Mouse (Mus musculus): ENCODE measurements around the gene Nr2c2ap. TPM values are rescaled to one million over a fixed set of nuclear protein-coding genes. Genes with fewer than 3 reads are reported as not detected.

Nr2c2ap gene
- polyA plus RNA-seq, 1 experiment from 2014 or later = 30.1 TPM

DNA sequence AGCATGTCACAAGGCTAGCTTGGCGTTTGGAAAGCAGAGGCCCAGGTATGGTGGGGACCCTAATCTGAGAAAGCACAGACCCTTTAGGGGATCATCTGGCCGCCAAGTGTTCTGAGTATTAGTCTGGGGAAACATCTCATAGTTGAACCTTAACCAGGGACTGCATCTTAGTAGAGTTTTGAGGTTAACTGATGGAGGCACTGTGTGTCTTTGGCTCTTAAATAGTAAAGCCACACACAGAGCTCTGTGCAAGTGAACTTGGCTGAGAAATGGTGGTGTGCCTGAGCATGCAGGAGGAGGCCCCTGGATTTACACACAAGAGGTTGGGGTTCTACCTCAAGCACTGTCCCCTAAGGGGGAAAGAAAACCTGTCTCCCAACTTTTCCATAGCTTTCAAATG is 47.1 kb downstream of the Nr2c2ap start:
- peaks cover 33% of the 10 kb centered on the region; the same call in 1 of the 2 replicates for H3K36me3 ChIP-seq (ENCODE audit: insufficient read depth, low read length)
- H3K4me1 ChIP-seq (replicated peaks; ENCODE audit: insufficient read depth, low read length) = no peaks in the 10 kb centered on the region
- H3K4me2 ChIP-seq (ENCODE audit: low read length) = no peak overlapping the region
- H3K4me3 ChIP-seq (replicated peaks; ENCODE audit: low read depth, low read length) = no peak overlapping the region
- H3K27ac ChIP-seq = no peak overlapping the region
- no peaks in the 10 kb centered on the region for H3K9me3 ChIP-seq (replicated peaks; ENCODE audit: low read length)
- no peak overlapping the region for H3K9ac ChIP-seq (ENCODE audit: low read depth, low read length)
- H3K27me3 ChIP-seq (ENCODE audit: insufficient read depth, low read length) = no peaks in the 10 kb centered on the region
- ATAC-seq (replicated peaks; ENCODE audit: low FRiP score, low read depth) (no peak), DNase-seq (ENCODE audit: low spot score) (no peak)
- 90% methylated on average over 2 of the region's 2 CpGs for WGBS
- no peak for TF ChIP-seq CTCF (IDR thresholded peaks at IDR 0.05; ENCODE audit: low read depth)

DNA sequence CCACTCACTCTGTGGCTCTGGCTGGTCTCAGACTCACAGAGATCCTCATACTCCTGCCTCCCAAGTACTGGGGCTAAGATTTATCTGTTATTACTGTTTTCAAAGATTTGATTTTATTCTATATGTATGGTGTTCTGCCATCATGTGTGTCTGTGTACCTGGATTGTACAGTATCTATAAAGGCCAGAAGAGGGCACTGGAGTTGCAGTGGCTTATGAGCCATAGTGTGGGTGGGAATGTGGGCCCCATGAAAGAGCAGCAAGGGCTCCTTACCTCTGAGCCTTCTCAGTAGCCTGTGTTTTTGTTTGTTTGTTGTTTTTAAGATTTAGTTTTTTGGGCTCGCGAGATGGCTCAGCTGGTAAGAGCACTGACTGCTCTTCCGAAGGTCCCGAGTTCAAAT is 47.9 kb downstream of the Nr2c2ap start:
- Histone ChIP-seq H3K36me3 (ENCODE audit: insufficient read depth, low read length) (peaks cover 33% of the 10 kb centered on the region; the same call in 1 of the 2 replicates), H3K4me1 (replicated peaks; ENCODE audit: insufficient read depth, low read length) (no peaks in the 10 kb centered on the region), H3K4me2 (ENCODE audit: low read length) (no peak overlapping the region), H3K9ac (ENCODE audit: low read depth, low read length) (no peak overlapping the region), H3K27ac (no peak overlapping the region), H3K9me3 (replicated peaks; ENCODE audit: low read length) (no peaks in the 10 kb centered on the region), H3K4me3 (replicated peaks; ENCODE audit: low read depth, low read length) (no peak overlapping the region), H3K27me3 (ENCODE audit: insufficient read depth, low read length) (no peaks in the 10 kb centered on the region)
- peak; percentile 66 for TF ChIP-seq CTCF (IDR thresholded peaks at IDR 0.05; ENCODE audit: low read depth)
- ATAC-seq (replicated peaks; ENCODE audit: low FRiP score, low read depth) (no peak), DNase-seq (ENCODE audit: low spot score) (peak; percentile 37)
- 97% methylated on average over 4 of the region's 4 CpGs for WGBS

DNA sequence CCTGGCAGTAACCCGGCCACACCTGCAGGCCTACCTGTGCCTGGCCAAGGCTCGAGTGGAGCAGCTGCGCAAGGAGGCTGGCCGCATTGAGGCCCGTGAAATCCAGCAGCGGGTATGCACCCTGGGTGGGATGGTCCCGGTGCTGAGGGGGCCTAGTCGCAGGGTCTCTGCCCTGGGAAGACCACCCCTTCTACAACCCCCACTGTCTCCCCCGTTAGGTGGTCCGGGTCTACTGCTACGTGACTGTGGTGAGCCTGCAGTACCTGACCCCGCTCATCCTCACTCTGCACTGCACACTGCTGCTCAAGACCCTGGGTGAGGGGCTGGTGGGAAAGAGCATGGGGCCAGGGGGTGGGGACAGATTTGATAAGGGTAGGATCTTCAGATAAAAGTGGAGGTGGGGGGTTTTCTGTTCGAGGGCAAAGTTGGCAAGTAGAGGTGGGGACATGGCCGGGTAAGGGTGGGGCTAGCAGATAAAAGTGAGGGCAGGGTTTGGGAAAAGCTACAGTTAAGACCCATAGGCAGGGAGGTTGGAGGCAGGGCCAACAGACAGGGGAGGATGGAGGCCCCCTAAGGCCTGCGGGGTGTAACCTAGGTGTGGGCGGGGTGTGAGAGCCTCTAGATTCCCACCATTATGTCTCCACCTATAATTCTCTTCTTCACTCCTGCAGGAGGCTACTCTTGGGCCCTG is 50.2 kb downstream of the Nr2c2ap start:
- Histone ChIP-seq H3K4me1 (replicated peaks; ENCODE audit: insufficient read depth, low read length) (no peaks in the 10 kb centered on the region), H3K9ac (ENCODE audit: low read depth, low read length) (no peak overlapping the region), H3K4me2 (ENCODE audit: low read length) (no peak overlapping the region), H3K27me3 (ENCODE audit: insufficient read depth, low read length) (no peaks in the 10 kb centered on the region), H3K36me3 (ENCODE audit: insufficient read depth, low read length) (peaks cover 33% of the 10 kb centered on the region; the same call in 1 of the 2 replicates), H3K27ac (no peak overlapping the region), H3K4me3 (replicated peaks; ENCODE audit: low read depth, low read length) (no peak overlapping the region), H3K9me3 (replicated peaks; ENCODE audit: low read length) (no peaks in the 10 kb centered on the region)
- ATAC-seq (replicated peaks; ENCODE audit: low FRiP score, low read depth) (no peak), DNase-seq (ENCODE audit: low spot score) (no peak)
- TF ChIP-seq CTCF (IDR thresholded peaks at IDR 0.05; ENCODE audit: low read depth) = no peak
- WGBS = 64% methylated on average over 14 of the region's 16 CpGs

DNA sequence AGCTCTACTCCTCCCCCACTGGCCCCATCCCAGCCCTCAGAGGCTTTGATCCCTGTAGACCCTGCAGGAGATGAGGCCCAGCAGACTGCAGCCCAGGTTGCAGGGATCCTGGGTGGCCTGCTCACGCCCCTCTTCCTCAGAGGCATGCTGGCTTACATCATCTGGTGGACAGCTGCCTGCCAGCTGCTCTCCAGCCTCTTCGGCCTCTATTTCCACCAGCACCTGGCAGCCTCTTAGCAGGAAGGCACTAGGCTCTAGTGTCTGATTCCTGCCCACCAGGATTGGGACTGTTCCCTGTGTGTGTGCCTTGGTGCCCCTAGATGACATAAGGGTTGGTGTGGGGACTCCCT is 50.7 kb downstream of the Nr2c2ap start:
- no peak overlapping the region for H3K4me2 ChIP-seq (ENCODE audit: low read length)
- 46% methylated on average over 2 of the region's 2 CpGs for WGBS
- H3K9me3 ChIP-seq (replicated peaks; ENCODE audit: low read length) = no peaks in the 10 kb centered on the region
- ATAC-seq (replicated peaks; ENCODE audit: low FRiP score, low read depth) (no peak), DNase-seq (ENCODE audit: low spot score) (no peak)
- no peak for TF ChIP-seq CTCF (IDR thresholded peaks at IDR 0.05; ENCODE audit: low read depth)
- H3K9ac ChIP-seq (ENCODE audit: low read depth, low read length) = no peak overlapping the region
- no peak overlapping the region for H3K4me3 ChIP-seq (replicated peaks; ENCODE audit: low read depth, low read length)
- H3K4me1 ChIP-seq (replicated peaks; ENCODE audit: insufficient read depth, low read length) = no peaks in the 10 kb centered on the region
- H3K36me3 ChIP-seq (ENCODE audit: insufficient read depth, low read length) = peaks cover 31% of the 10 kb centered on the region; the same call in 1 of the 2 replicates
- no peak overlapping the region for H3K27ac ChIP-seq
- H3K27me3 ChIP-seq (ENCODE audit: insufficient read depth, low read length) = no peaks in the 10 kb centered on the region

DNA sequence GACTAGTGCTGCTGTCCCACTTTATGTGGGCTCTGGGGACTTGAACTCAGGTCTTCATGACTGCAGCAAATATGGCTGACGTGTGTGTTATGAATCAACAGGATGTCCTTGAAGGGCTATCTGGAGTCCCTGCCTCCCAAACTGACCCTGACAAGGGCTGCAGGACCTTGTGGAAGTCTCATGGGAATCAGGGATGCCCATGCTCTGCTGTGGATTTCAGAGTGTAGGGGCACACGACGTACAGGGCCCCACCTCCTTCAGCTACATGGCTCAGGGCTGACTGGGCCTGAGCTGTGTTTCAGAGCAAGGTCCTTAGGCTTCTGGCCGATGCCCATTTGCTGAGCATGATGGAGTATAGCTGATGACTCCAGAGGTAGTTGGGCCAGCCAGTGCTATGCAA is 52.1 kb downstream of the Nr2c2ap start:
- Histone ChIP-seq H3K4me3 (replicated peaks; ENCODE audit: low read depth, low read length) (no peak overlapping the region), H3K9me3 (replicated peaks; ENCODE audit: low read length) (no peaks in the 10 kb centered on the region), H3K27me3 (ENCODE audit: insufficient read depth, low read length) (no peaks in the 10 kb centered on the region), H3K4me1 (replicated peaks; ENCODE audit: insufficient read depth, low read length) (no peaks in the 10 kb centered on the region), H3K36me3 (ENCODE audit: insufficient read depth, low read length) (peaks cover 23% of the 10 kb centered on the region; the same call in 1 of the 2 replicates), H3K27ac (no peak overlapping the region), H3K9ac (ENCODE audit: low read depth, low read length) (no peak overlapping the region), H3K4me2 (ENCODE audit: low read length) (no peak overlapping the region)
- TF ChIP-seq CTCF (IDR thresholded peaks at IDR 0.05; ENCODE audit: low read depth) = no peak
- ATAC-seq (replicated peaks; ENCODE audit: low FRiP score, low read depth) = no peak
- no peak for DNase-seq (ENCODE audit: low spot score)
- WGBS = 90% methylated on average over 4 of the region's 4 CpGs

Small RNAs within 50 kb of the gene (microRNA-seq; reads per million reads assigned to microRNA genes)
- gene Mir7066 = not detected

Other genes with a start within 250 kb of the Nr2c2ap start
- gene Cilp2, start 243.6 kb upstream of the Nr2c2ap start, polyA plus RNA-seq (2015; fragmentation: Nextera tagmentation; extraction: Ambion mirVana) = 0.69 and 0.75 TPM in 2 replicates
- 3.8 and 4.0 TPM in 2 replicates for gene Tssk6, start 229.1 kb upstream of the Nr2c2ap start, polyA plus RNA-seq (2015; fragmentation: Nextera tagmentation; extraction: Ambion mirVana)
- 288 and 310 TPM in 2 replicates for gene Ndufa13, start 228.8 kb upstream of the Nr2c2ap start, polyA plus RNA-seq (2015; fragmentation: Nextera tagmentation; extraction: Ambion mirVana)
- gene Yjefn3, start 228.6 kb upstream of the Nr2c2ap start, polyA plus RNA-seq (2015; fragmentation: Nextera tagmentation; extraction: Ambion mirVana) = 4.8 and 5.2 TPM in 2 replicates
- gene Gatad2a, start 134.9 kb upstream of the Nr2c2ap start, polyA plus RNA-seq (2015; fragmentation: Nextera tagmentation; extraction: Ambion mirVana) = 41.7 and 49.5 TPM in 2 replicates
- gene Mau2, start 88.6 kb upstream of the Nr2c2ap start, polyA plus RNA-seq (2015; fragmentation: Nextera tagmentation; extraction: Ambion mirVana) = 33.8 and 36.8 TPM in 2 replicates
- 33.2 and 34.4 TPM in 2 replicates for gene Sugp1, start 88.5 kb upstream of the Nr2c2ap start, polyA plus RNA-seq (2015; fragmentation: Nextera tagmentation; extraction: Ambion mirVana)
- 0.71 and 1.1 TPM in 2 replicates for gene Tm6sf2, start 58.4 kb upstream of the Nr2c2ap start, polyA plus RNA-seq (2015; fragmentation: Nextera tagmentation; extraction: Ambion mirVana)
- not detected in 2 replicates for gene Hapln4, start 47.9 kb upstream of the Nr2c2ap start, polyA plus RNA-seq (2015; fragmentation: Nextera tagmentation; extraction: Ambion mirVana)
- 0.03 TPM in 2 replicates for gene Ncan, start 10.5 kb upstream of the Nr2c2ap start, polyA plus RNA-seq (2015; fragmentation: Nextera tagmentation; extraction: Ambion mirVana)
- 13.4 and 13.7 TPM in 2 replicates for gene Rfxank, start 7.8 kb downstream of the Nr2c2ap start, polyA plus RNA-seq (2015; fragmentation: Nextera tagmentation; extraction: Ambion mirVana)
- gene Borcs8, start 8.2 kb downstream of the Nr2c2ap start, polyA plus RNA-seq (2015; fragmentation: Nextera tagmentation; extraction: Ambion mirVana) = 48.3 and 49.3 TPM in 2 replicates
- 0.28 and 0.37 TPM in 2 replicates for gene Mef2b, start 8.4 kb downstream of the Nr2c2ap start, polyA plus RNA-seq (2015; fragmentation: Nextera tagmentation; extraction: Ambion mirVana)
- gene Tmem161a, start 41.0 kb downstream of the Nr2c2ap start, polyA plus RNA-seq (2015; fragmentation: Nextera tagmentation; extraction: Ambion mirVana) = 52.3 and 62.4 TPM in 2 replicates
- 5.6 TPM in 2 replicates for gene Slc25a42, start 81.0 kb downstream of the Nr2c2ap start, polyA plus RNA-seq (2015; fragmentation: Nextera tagmentation; extraction: Ambion mirVana)
- gene Sugp2, start 102.9 kb downstream of the Nr2c2ap start, polyA plus RNA-seq (2015; fragmentation: Nextera tagmentation; extraction: Ambion mirVana) = 14.0 and 17.1 TPM in 2 replicates
- gene Armc6, start 103.1 kb downstream of the Nr2c2ap start, polyA plus RNA-seq (2015; fragmentation: Nextera tagmentation; extraction: Ambion mirVana) = 14.1 and 16.7 TPM in 2 replicates
- 48.9 and 50.0 TPM in 2 replicates for gene Homer3, start 151.5 kb downstream of the Nr2c2ap start, polyA plus RNA-seq (2015; fragmentation: Nextera tagmentation; extraction: Ambion mirVana)
- 41.0 and 43.0 TPM in 2 replicates for gene Ddx49, start 171.2 kb downstream of the Nr2c2ap start, polyA plus RNA-seq (2015; fragmentation: Nextera tagmentation; extraction: Ambion mirVana)
- 309 and 334 TPM in 2 replicates for gene Cope, start 171.2 kb downstream of the Nr2c2ap start, polyA plus RNA-seq (2015; fragmentation: Nextera tagmentation; extraction: Ambion mirVana)
- gene Cers1, start 184.4 kb downstream of the Nr2c2ap start, polyA plus RNA-seq (2015; fragmentation: Nextera tagmentation; extraction: Ambion mirVana) = 1.9 and 2.1 TPM in 2 replicates
- 3.8 and 4.0 TPM in 2 replicates for gene Gdf1, start 198.5 kb downstream of the Nr2c2ap start, polyA plus RNA-seq (2015; fragmentation: Nextera tagmentation; extraction: Ambion mirVana)
- gene Upf1, start 221.9 kb downstream of the Nr2c2ap start, polyA plus RNA-seq (2015; fragmentation: Nextera tagmentation; extraction: Ambion mirVana) = 11.6 and 12.5 TPM in 2 replicates
- 0.24 and 0.28 TPM in 2 replicates for gene Comp, start 242.2 kb downstream of the Nr2c2ap start, polyA plus RNA-seq (2015; fragmentation: Nextera tagmentation; extraction: Ambion mirVana)